ENCODE assay signal across 9 mouse cellular contexts in genomic region chr1:75344291-75345035, GRCm38 (mm10). TPM values are rescaled to one million over a fixed set of nuclear protein-coding genes. Genes with fewer than 3 reads are reported as not detected.
A peak's percentile ranks its signal among the peaks of the same experiment; 100 is the strongest.
DNase-seq lines count a peak whose midpoint lies in the region; ATAC-seq and TF ChIP-seq lines count a peak whose summit lies in the region.
"Had no signal": no experiment of that assay in that cellular context is flagged by ENCODE, and none has a peak within 500 bp of the region (broad histone marks: within the 10 kb centered on the region; RNA-seq: fewer than 3 reads in every experiment).

No protein-coding gene starts in this region.

- no peaks in the 10 kb centered on the region for H3K27me3 ChIP-seq in spleen, adult 2 months (ENCODE audit: control insufficient read depth, insufficient read depth, low read length)
- 0 out of 2 replicates have a peak, but pooled peaks cover 5% of the 10 kb centered on the region for H3K27me3 ChIP-seq in heart, embryonic 12.5 days (replicated peaks)
- H3K27me3 ChIP-seq: Patski had no signal

- TF ChIP-seq CTCF in spleen, adult 2 months (IDR thresholded peaks at IDR 0.05; ENCODE audit: extremely low read depth, insufficient read depth, insufficient read length, insufficient replicate concordance): no peak

- H3K4me1 ChIP-seq in spleen, adult 2 months (ENCODE audit: control insufficient read depth, insufficient read depth, insufficient read length): no peaks in the 10 kb centered on the region
- peaks cover 65% of the 10 kb centered on the region for H3K4me1 ChIP-seq in heart, embryonic 12.5 days (replicated peaks)

- no peaks in the 10 kb centered on the region for H3K36me3 ChIP-seq in spleen, adult 2 months (ENCODE audit: control insufficient read depth, insufficient read depth, low read length)
- no peaks in the 10 kb centered on the region for H3K36me3 ChIP-seq in heart, embryonic 12.5 days

- ATAC-seq in heart, embryonic 12.5 days (ENCODE audit: insufficient number of reproducible peaks, low FRiP score): peak; percentile 56
- ATAC-seq in erythroblast, adult 5-6 weeks (replicated peaks; ENCODE audit: low FRiP score, poor library complexity, severe bottlenecking): no peak
- ATAC-seq: Patski had no signal

- WGBS in spleen, adult 2 months: 48% methylated on average over 15 of the region's 15 CpGs
- 2% methylated on average over 15 of the region's 15 CpGs for WGBS in heart, embryonic 12.5 days

- H3K27ac ChIP-seq in spleen, adult 2 months (ENCODE audit: insufficient read depth, low read length): peak overlapping the region; percentile 41
- H3K27ac ChIP-seq in heart, embryonic 12.5 days (ENCODE audit: poor library complexity, severe bottlenecking): peak overlapping the region; percentile 71

- H3K9ac ChIP-seq in heart, embryonic 12.5 days: peak overlapping the region; percentile 11; the same call in 1 of the 2 replicates

- no peak for DNase-seq in spleen, adult 2 months (ENCODE audit: low read depth in 1 of 2, low spot score in 2 of 2)
- DNase-seq in spleen, postnatal 4 days (ENCODE audit: low spot score in 2 of 2): no peak
- DNase-seq in kidney, postnatal 4 days: peak; percentile 68 to 79
- peak; percentile 33 for DNase-seq in retina, embryonic 14.5 days (ENCODE audit: low spot score)
- DNase-seq in right cerebral cortex, adult 2 months (ENCODE audit: low spot score in 2 of 2): no peak
- DNase-seq in spleen, postnatal 14 days (ENCODE audit: low spot score in 2 of 2): no peak

- H3K4me2 ChIP-seq in heart, embryonic 12.5 days: peak overlapping the region; percentile 41

- no peak for TF ChIP-seq POLR2A in spleen, adult 2 months (IDR thresholded peaks at IDR 0.05; ENCODE audit: low read depth, low read length)

- H3K4me3 ChIP-seq in spleen, adult 2 months (ENCODE audit: extremely low read depth, insufficient read depth, insufficient read length): no peak overlapping the region
- H3K4me3 ChIP-seq in heart, embryonic 12.5 days: no peak overlapping the region

- no peaks in the 10 kb centered on the region for H3K9me3 ChIP-seq in heart, embryonic 12.5 days (replicated peaks)

RNA-seq across cellular contexts. Expression of gene Des, which starts 15.7 kb away (rescaled TPM):
- 40.5 and 49.3 TPM in 2 replicates for polyA plus RNA-seq in spleen, adult 2 months (2012; rRNA removed)
- 500 and 521 TPM in 2 replicates for polyA plus RNA-seq in heart, embryonic 12.5 days (2016; fragmentation: Nextera tagmentation; extraction: Ambion mirVana)
- total RNA-seq in erythroblast, adult 5-6 weeks (2015; ENCODE audit: low replicate concordance): not detected in 2 replicates
- not detected in 2 replicates for total RNA-seq in erythroblast, adult 5-6 weeks (2017; ENCODE audit: low replicate concordance)

RNA-seq across cellular contexts. Expression of gene Dnpep, which starts 26.7 kb away (rescaled TPM):
- polyA plus RNA-seq in spleen, adult 2 months (2012; rRNA removed): 76.1 and 81.0 TPM in 2 replicates
- 113 TPM in 2 replicates for polyA plus RNA-seq in heart, embryonic 12.5 days (2016; fragmentation: Nextera tagmentation; extraction: Ambion mirVana)
- total RNA-seq in erythroblast, adult 5-6 weeks (2015; ENCODE audit: low replicate concordance): 14.0 and 20.3 TPM in 2 replicates
- 7.7 and 11.8 TPM in 2 replicates for total RNA-seq in erythroblast, adult 5-6 weeks (2017; ENCODE audit: low replicate concordance)

RNA-seq across cellular contexts. Expression of gene Speg, which starts 30.6 kb away (rescaled TPM):
- polyA plus RNA-seq in spleen, adult 2 months (2012; rRNA removed): 14.3 and 21.2 TPM in 2 replicates
- polyA plus RNA-seq in heart, embryonic 12.5 days (2016; fragmentation: Nextera tagmentation; extraction: Ambion mirVana): 61.5 and 67.4 TPM in 2 replicates
- total RNA-seq in erythroblast, adult 5-6 weeks (2015; ENCODE audit: low replicate concordance): not detected in 2 replicates
- total RNA-seq in erythroblast, adult 5-6 weeks (2017; ENCODE audit: low replicate concordance): 1.7 TPM in 1 of 2 replicates, not detected in the other

Comparison
In these comparisons a context has a peak if more than half of its experiments do, and no peak if none do; other contexts are left out.
1. DNase-seq: peak in kidney, postnatal 4 days (2 of 2) and retina, embryonic 14.5 days (single experiment); none in spleen, adult 2 months (0 of 2), spleen, postnatal 4 days (0 of 2), right cerebral cortex, adult 2 months (0 of 2) and spleen, postnatal 14 days (0 of 2).